Mouse (Mus musculus): ENCODE results near the gene Tmem106a. TPM values are rescaled to one million over a fixed set of nuclear protein-coding genes. Genes with fewer than 3 reads are reported as not detected.

The Tmem106a gene
- polyA plus RNA-seq, 1 experiment, result 171 TPM

DNA sequence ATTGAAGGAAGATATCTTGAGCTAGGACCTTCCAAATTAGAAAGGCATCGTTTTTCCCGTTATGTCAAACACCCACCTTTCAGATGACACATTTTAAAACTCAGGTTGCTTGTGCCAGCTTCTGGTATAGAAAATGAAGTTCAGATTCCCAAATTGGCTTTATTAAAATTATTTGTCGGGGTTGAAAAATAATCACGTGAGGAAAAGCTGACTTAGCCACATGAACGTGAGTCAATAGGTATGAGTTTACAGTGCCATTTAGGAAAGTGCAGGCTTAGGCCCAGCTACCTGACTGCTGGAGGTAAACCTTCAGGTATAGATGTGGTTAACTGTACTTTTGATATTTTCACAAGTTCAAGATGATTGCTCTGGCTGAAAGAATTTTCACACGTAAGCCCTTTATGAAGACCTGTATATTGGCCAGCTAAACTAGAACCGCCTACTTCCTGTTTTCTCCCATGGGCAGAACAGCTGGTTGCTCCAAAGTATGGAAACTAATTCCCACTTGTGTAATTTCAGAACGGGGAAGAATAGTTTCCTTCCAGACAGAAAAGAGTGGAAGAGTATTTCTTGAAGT lies 28.6 kb upstream of the Tmem106a start:
- 3% methylated on average over 8 of the region's 8 CpGs for WGBS
- H3K27ac ChIP-seq (ENCODE audit: insufficient read depth, low read depth, low read length), result peak overlapping the region; percentile 86
- peaks cover 15% of the 10 kb centered on the region for H3K36me3 ChIP-seq (ENCODE audit: control insufficient read depth, insufficient read depth, low read length)
- TF ChIP-seq CTCF (IDR thresholded peaks at IDR 0.05; ENCODE audit: extremely low read depth, insufficient read length, insufficient replicate concordance, low read depth, low read length) (no peak), POLR2A (IDR thresholded peaks at IDR 0.05; ENCODE audit: low read depth, low read length) (no peak)
- no peaks in the 10 kb centered on the region for H3K27me3 ChIP-seq (ENCODE audit: control insufficient read depth, insufficient read depth, low read length)
- H3K4me3 ChIP-seq (ENCODE audit: low read depth, low read length), result peak overlapping the region; percentile 83
- no peaks in the 10 kb centered on the region; the same call in 1 of the 2 replicates for H3K4me1 ChIP-seq (ENCODE audit: control insufficient read depth, insufficient read depth, insufficient read length, low read length)

DNA sequence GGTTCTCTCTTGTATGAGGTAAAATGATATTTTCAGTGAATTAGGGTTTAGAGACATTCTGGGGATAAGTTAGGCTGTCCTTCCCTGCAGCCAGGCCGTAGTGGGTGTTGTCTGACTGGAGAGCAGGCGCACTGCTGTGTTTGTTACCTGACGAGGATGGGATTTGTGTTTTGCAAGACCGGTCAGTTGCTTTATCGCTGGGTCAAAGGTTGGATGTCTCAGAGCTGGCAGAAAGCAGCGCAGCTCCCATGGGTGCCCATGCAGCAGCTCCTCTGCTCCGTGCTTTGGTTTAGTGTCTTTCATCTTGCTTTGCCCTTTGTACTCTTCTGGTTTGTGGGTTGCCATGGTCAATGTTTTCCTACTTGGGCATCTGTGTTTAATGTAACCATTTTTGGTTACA lies 25.5 kb upstream of the Tmem106a start:
- peaks cover 36% of the 10 kb centered on the region for H3K36me3 ChIP-seq (ENCODE audit: control insufficient read depth, insufficient read depth, low read length)
- no peaks in the 10 kb centered on the region for H3K27me3 ChIP-seq (ENCODE audit: control insufficient read depth, insufficient read depth, low read length)
- TF ChIP-seq POLR2A (IDR thresholded peaks at IDR 0.05; ENCODE audit: low read depth, low read length), result no peak
- TF ChIP-seq CTCF (IDR thresholded peaks at IDR 0.05; ENCODE audit: extremely low read depth, insufficient read length, insufficient replicate concordance, low read depth, low read length), result no peak
- no peaks in the 10 kb centered on the region; the same call in 1 of the 2 replicates for H3K4me1 ChIP-seq (ENCODE audit: control insufficient read depth, insufficient read depth, insufficient read length, low read length)
- H3K4me3 ChIP-seq (ENCODE audit: low read depth, low read length), result no peak overlapping the region
- H3K27ac ChIP-seq (ENCODE audit: insufficient read depth, low read depth, low read length), result peak overlapping the region; percentile 54; the same call in 1 of the 2 replicates
- 28% methylated on average over 7 of the region's 7 CpGs for WGBS

DNA sequence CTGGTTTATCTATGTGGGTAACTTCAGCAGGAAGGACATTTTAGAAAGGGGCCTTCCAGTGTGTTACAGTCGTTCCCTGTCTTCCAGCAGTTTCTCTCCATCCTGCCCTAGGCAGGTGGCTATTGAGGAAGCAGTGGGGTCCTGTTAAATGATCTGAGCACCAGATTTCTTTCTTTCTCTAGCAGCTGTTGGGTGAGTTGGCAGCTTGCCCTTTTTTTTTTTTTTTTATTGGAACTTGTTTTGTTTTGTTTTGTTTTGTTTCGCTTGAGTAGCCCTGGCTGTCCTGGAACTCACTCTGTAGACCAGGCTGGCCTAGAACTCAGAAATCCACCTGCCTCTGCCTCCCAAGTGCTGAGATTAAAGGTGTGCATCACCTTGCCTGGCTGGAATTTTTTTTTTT lies 25.1 kb upstream of the Tmem106a start:
- H3K36me3 ChIP-seq (ENCODE audit: control insufficient read depth, insufficient read depth, low read length), result peaks cover 36% of the 10 kb centered on the region
- no peaks in the 10 kb centered on the region for H3K27me3 ChIP-seq (ENCODE audit: control insufficient read depth, insufficient read depth, low read length)
- H3K27ac ChIP-seq (ENCODE audit: insufficient read depth, low read depth, low read length), result peak overlapping the region; percentile 54; the same call in 1 of the 2 replicates
- no peak for TF ChIP-seq POLR2A (IDR thresholded peaks at IDR 0.05; ENCODE audit: low read depth, low read length)
- TF ChIP-seq CTCF (IDR thresholded peaks at IDR 0.05; ENCODE audit: extremely low read depth, insufficient read length, insufficient replicate concordance, low read depth, low read length), result no peak
- 23% methylated on average over 2 of the region's 2 CpGs for WGBS
- no peaks in the 10 kb centered on the region; the same call in 1 of the 2 replicates for H3K4me1 ChIP-seq (ENCODE audit: control insufficient read depth, insufficient read depth, insufficient read length, low read length)
- no peak overlapping the region for H3K4me3 ChIP-seq (ENCODE audit: low read depth, low read length)

DNA sequence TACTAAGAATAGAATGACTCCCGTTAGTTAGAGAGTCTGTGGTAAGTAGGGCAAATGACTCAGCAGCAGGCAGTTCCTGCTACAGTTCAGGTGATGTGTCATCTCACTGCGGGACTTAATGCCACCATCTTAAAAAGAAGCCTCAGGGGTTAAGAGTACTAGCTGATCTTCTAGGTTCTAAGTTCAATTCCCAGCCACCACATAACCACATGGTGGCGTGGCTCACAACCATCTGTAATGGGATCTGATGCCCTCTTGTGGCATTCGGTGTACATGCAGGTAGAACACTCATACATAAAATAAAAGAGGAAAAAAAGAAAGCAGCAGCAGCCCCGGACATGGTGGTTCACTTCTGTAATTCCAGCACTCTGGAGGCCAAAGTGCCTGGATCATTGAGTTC lies 19.7 kb upstream of the Tmem106a start:
- WGBS, result 15% methylated on average over 5 of the region's 5 CpGs
- no peaks in the 10 kb centered on the region for H3K4me1 ChIP-seq (ENCODE audit: control insufficient read depth, insufficient read depth, insufficient read length, low read length)
- H3K36me3 ChIP-seq (ENCODE audit: control insufficient read depth, insufficient read depth, low read length), result peaks cover 66% of the 10 kb centered on the region
- H3K27me3 ChIP-seq (ENCODE audit: control insufficient read depth, insufficient read depth, low read length), result no peaks in the 10 kb centered on the region
- no peak overlapping the region for H3K4me3 ChIP-seq (ENCODE audit: low read depth, low read length)
- TF ChIP-seq POLR2A (IDR thresholded peaks at IDR 0.05; ENCODE audit: low read depth, low read length), result no peak
- TF ChIP-seq CTCF (IDR thresholded peaks at IDR 0.05; ENCODE audit: extremely low read depth, insufficient read length, insufficient replicate concordance, low read depth, low read length), result peak; percentile 59; the same call in 1 of the 2 replicates
- H3K27ac ChIP-seq (ENCODE audit: insufficient read depth, low read depth, low read length), result no peak overlapping the region

GRCm38 (mm10) chr11:101568421-101568820 lies 13.6 kb upstream of the Tmem106a start:
- Histone ChIP-seq H3K27ac (ENCODE audit: insufficient read depth, low read depth, low read length) (peak overlapping the region; percentile 58), H3K4me1 (ENCODE audit: control insufficient read depth, insufficient read depth, insufficient read length, low read length) (peaks cover 3% of the 10 kb centered on the region; the same call in 1 of the 2 replicates), H3K27me3 (ENCODE audit: control insufficient read depth, insufficient read depth, low read length) (no peaks in the 10 kb centered on the region), H3K4me3 (ENCODE audit: low read depth, low read length) (no peak overlapping the region), H3K36me3 (ENCODE audit: control insufficient read depth, insufficient read depth, low read length) (peaks cover 81% of the 10 kb centered on the region)
- TF ChIP-seq CTCF (IDR thresholded peaks at IDR 0.05; ENCODE audit: extremely low read depth, insufficient read length, insufficient replicate concordance, low read depth, low read length), result no peak
- TF ChIP-seq POLR2A (IDR thresholded peaks at IDR 0.05; ENCODE audit: low read depth, low read length), result no peak
- 51% methylated on average over 3 of the region's 3 CpGs for WGBS

DNA sequence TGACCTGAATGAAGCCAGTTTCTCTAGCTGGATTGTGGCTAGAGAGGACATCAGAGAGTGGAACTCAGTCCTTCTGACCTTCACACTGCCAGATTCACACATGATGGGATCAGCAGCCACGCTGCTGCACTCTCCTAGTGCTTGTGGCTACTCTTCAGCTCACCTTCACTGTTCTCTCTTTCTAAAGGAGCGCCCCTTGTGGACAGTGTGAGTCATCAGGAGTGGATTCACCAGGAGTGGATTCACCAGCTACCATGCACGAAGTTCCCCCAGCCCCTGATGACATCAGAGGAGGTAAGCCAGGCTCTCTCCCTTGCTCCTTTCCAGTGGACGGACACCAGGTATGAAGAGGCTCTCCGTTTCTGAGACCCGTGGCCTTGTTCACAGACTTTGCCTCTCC lies 5.9 kb upstream of the Tmem106a start:
- Histone ChIP-seq H3K27ac (ENCODE audit: insufficient read depth, low read depth, low read length) (no peak overlapping the region), H3K4me3 (ENCODE audit: low read depth, low read length) (no peak overlapping the region), H3K4me1 (ENCODE audit: control insufficient read depth, insufficient read depth, insufficient read length, low read length) (no peaks in the 10 kb centered on the region), H3K27me3 (ENCODE audit: control insufficient read depth, insufficient read depth, low read length) (no peaks in the 10 kb centered on the region), H3K36me3 (ENCODE audit: control insufficient read depth, insufficient read depth, low read length) (peaks cover 80% of the 10 kb centered on the region)
- TF ChIP-seq POLR2A (IDR thresholded peaks at IDR 0.05; ENCODE audit: low read depth, low read length) (no peak), CTCF (IDR thresholded peaks at IDR 0.05; ENCODE audit: extremely low read depth, insufficient read length, insufficient replicate concordance, low read depth, low read length) (peak; percentile 34; the same call in 1 of the 2 replicates)
- 86% methylated on average over 6 of the region's 6 CpGs for WGBS

DNA sequence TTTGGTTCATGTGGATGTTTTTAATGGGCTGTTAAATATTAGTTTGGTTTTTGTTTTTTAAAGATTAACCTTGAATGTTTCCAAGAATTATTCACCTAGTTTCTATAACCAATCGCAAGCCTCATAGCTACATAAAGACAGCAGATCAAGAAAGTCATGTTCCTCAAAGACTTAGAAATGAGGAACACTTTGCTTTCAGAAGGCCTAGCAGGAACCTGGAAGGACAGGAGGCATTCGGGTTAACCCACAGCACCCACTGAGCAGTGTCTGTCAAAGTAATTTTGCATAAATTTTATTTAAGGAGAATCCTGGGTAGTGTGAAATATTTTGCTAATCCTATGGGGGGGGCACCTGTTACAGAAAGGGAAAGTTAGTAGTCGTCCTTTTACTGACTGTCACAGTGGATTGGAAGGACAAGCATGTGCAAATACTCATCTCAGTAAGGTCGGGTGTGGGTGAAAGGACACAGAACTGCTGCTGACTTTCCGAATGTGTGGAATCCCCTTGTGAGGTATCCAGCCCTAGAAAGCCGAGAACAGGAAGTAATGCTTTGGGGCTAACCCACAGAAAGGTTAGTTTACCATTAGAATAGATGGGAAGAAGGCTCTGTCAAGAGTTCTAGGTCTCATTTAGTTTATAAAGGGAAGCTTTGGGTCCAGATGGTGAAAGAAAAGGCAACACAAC lies 819 bp upstream of the Tmem106a start:
- no peaks in the 10 kb centered on the region for H3K27me3 ChIP-seq (ENCODE audit: control insufficient read depth, insufficient read depth, low read length)
- H3K36me3 ChIP-seq (ENCODE audit: control insufficient read depth, insufficient read depth, low read length), result peaks cover 45% of the 10 kb centered on the region
- no peaks in the 10 kb centered on the region; the same call in 1 of the 2 replicates for H3K4me1 ChIP-seq (ENCODE audit: control insufficient read depth, insufficient read depth, insufficient read length, low read length)
- H3K27ac ChIP-seq (ENCODE audit: insufficient read depth, low read depth, low read length), result 0 out of 2 replicates have a peak overlapping the region, but pooled peaks have one; percentile 16
- H3K4me3 ChIP-seq (ENCODE audit: low read depth, low read length), result no peak overlapping the region
- 65% methylated on average over 6 of the region's 6 CpGs for WGBS
- TF ChIP-seq POLR2A (IDR thresholded peaks at IDR 0.05; ENCODE audit: low read depth, low read length) (no peak), CTCF (IDR thresholded peaks at IDR 0.05; ENCODE audit: extremely low read depth, insufficient read length, insufficient replicate concordance, low read depth, low read length) (no peak)

Measured in small intestine, adult 2 months (tissue).